8 mouse cellular contexts compared by ENCODE assay signal in the genomic region with DNA sequence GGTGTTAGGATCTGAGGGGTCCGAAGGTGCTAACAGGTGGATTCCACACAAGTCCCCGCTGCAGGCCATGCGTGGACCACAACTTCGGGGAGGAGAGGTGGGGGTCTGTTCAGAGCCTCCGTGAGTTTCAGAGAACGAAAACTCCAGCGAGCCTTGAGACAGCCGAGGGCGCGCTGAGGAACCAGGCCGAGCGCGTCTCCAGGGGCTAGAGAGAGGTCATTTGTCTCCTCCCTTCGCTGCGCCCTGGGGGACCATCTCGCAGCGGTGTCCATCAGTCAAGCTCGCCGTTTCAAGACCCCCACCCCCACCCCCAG.
DNase-seq lines count a peak whose midpoint lies in the region; ATAC-seq lines count a peak whose summit lies in the region.

No protein-coding gene starts in this region.

- H3K27me3 ChIP-seq in heart, embryonic 13.5 days (replicated peaks) = peaks cover 94% of the 10 kb centered on the region
- peaks cover 67% of the 10 kb centered on the region for H3K27me3 ChIP-seq in embryonic facial prominence, embryonic 12.5 days
- H3K27me3 ChIP-seq in intestine, embryonic 14.5 days (replicated peaks; ENCODE audit: control insufficient read depth, insufficient read depth, low read length) = peaks cover 50% of the 10 kb centered on the region

- H3K27ac ChIP-seq in heart, embryonic 13.5 days (replicated peaks) = no peak overlapping the region
- no peak overlapping the region for H3K27ac ChIP-seq in embryonic facial prominence, embryonic 12.5 days
- no peak overlapping the region for H3K27ac ChIP-seq in intestine, embryonic 14.5 days (ENCODE audit: low read depth)

- ATAC-seq in heart, embryonic 13.5 days (ENCODE audit: extremely low read depth, insufficient number of reproducible peaks, low FRiP score, low TSS enrichment) = no peak
- no peak for ATAC-seq in embryonic facial prominence, embryonic 12.5 days (ENCODE audit: insufficient number of reproducible peaks, insufficient read depth, low FRiP score, low TSS enrichment)
- no peak for ATAC-seq in intestine, embryonic 14.5 days (replicated peaks; ENCODE audit: low FRiP score, low TSS enrichment, low read depth)

- under 1% methylated on average over 19 of the region's 19 CpGs for WGBS in heart, embryonic 13.5 days
- WGBS in embryonic facial prominence, embryonic 12.5 days = 1% methylated on average over 19 of the region's 19 CpGs
- WGBS in intestine, embryonic 14.5 days = 5% methylated on average over 19 of the region's 19 CpGs

- no peaks in the 10 kb centered on the region for H3K9me3 ChIP-seq in heart, embryonic 13.5 days
- no peaks in the 10 kb centered on the region for H3K9me3 ChIP-seq in embryonic facial prominence, embryonic 12.5 days
- H3K9me3 ChIP-seq in intestine, embryonic 14.5 days (ENCODE audit: control insufficient read depth, low read length) = no peaks in the 10 kb centered on the region

- H3K36me3 ChIP-seq in heart, embryonic 13.5 days = no peaks in the 10 kb centered on the region
- no peaks in the 10 kb centered on the region for H3K36me3 ChIP-seq in embryonic facial prominence, embryonic 12.5 days
- no peaks in the 10 kb centered on the region for H3K36me3 ChIP-seq in intestine, embryonic 14.5 days (ENCODE audit: control insufficient read depth, insufficient read depth, low read length)

- peak overlapping the region; percentile 22 for H3K4me2 ChIP-seq in heart, embryonic 13.5 days
- peak overlapping the region; percentile 41 for H3K4me2 ChIP-seq in embryonic facial prominence, embryonic 12.5 days (replicated peaks)
- H3K4me2 ChIP-seq in intestine, embryonic 14.5 days (ENCODE audit: low read length) = peak overlapping the region; percentile 42

- peak overlapping the region; percentile 25 for H3K4me3 ChIP-seq in heart, embryonic 13.5 days
- H3K4me3 ChIP-seq in embryonic facial prominence, embryonic 12.5 days = peak overlapping the region; percentile 19
- H3K4me3 ChIP-seq in intestine, embryonic 14.5 days (ENCODE audit: low read depth, low read length) = peak overlapping the region; percentile 9; the same call in 1 of the 2 replicates

- no peak for DNase-seq in heart, postnatal 36 days
- peak; percentile 67 for DNase-seq in intestine, embryonic 14.5 days (ENCODE audit: low spot score)
- peak; percentile 69 for DNase-seq in neural tube, embryonic 10.5 days (ENCODE audit: extremely low spot score, low spot score)
- no peak for DNase-seq in frontal cortex, postnatal 14 days (ENCODE audit: low spot score in 2 of 2)
- no peak for DNase-seq in B cell, adult 2 months
- no peak for DNase-seq in gastrocnemius, postnatal 36 days

- H3K4me1 ChIP-seq in heart, embryonic 13.5 days = peaks cover 21% of the 10 kb centered on the region
- peaks cover 24% of the 10 kb centered on the region for H3K4me1 ChIP-seq in embryonic facial prominence, embryonic 12.5 days
- H3K4me1 ChIP-seq in intestine, embryonic 14.5 days (replicated peaks; ENCODE audit: control insufficient read depth, insufficient read depth, low read length) = peaks cover 7% of the 10 kb centered on the region; the same call in 1 of the 2 replicates

- intact Hi-C loops in heart, postnatal 36 days (cut with DNase I) = no loop called here
- intact Hi-C loops in gastrocnemius, postnatal 36 days (cut with DNase I) = no loop called here

- H3K9ac ChIP-seq in heart, embryonic 13.5 days = no peak overlapping the region
- no peak overlapping the region for H3K9ac ChIP-seq in embryonic facial prominence, embryonic 12.5 days
- no peak overlapping the region for H3K9ac ChIP-seq in intestine, embryonic 14.5 days (ENCODE audit: low read length)

Comparison
In these comparisons a context has a peak if more than half of its experiments do, and no peak if none do; other contexts are left out.
1. DNase-seq: peak in intestine, embryonic 14.5 days (single experiment) and neural tube, embryonic 10.5 days (single experiment); none in heart, postnatal 36 days (0 of 2), frontal cortex, postnatal 14 days (0 of 2), B cell, adult 2 months (0 of 2) and gastrocnemius, postnatal 36 days (0 of 2).
2. Peak in every context shown above with its lines, with median percentiles within 50 percentile points of each other: H3K4me2 ChIP-seq and H3K4me3 ChIP-seq.